ENCODE assay signal across 25 mouse cellular contexts in the genomic region with DNA sequence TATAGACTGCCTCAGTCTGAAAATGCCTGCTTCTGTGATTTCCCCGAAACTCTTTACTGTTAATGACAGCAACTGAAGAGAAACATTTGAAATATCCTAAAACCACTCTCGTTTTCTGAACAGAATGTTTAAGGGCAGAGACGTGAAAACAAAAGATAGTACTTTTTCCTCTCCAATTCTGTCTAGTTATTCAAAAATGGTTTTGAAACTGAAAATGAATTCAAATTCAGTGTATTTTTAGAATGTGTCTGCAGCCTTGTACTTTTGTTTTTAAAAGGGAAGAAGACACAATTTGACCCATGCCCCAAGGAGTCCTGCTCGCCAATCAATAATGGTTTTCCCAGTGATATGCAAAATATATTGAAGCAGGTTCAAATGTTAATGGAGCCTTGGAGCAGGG.
"Had no signal": no experiment of that assay in that cellular context is flagged by ENCODE, and none has a peak within 500 bp of the region (broad histone marks: within the 10 kb centered on the region; RNA-seq: fewer than 3 reads in every experiment).

No protein-coding gene starts in this region.

- H3K9ac ChIP-seq: embryonic facial prominence, embryonic 12.5 days; embryonic facial prominence, embryonic 13.5 days; embryonic facial prominence, embryonic 15.5 days; forebrain, embryonic 12.5 days; forebrain, embryonic 13.5 days; forebrain, embryonic 15.5 days; forebrain, postnatal 0 days had no signal

- H3K4me3 ChIP-seq: embryonic facial prominence, embryonic 10.5 days; embryonic facial prominence, embryonic 12.5 days; embryonic facial prominence, embryonic 13.5 days; embryonic facial prominence, embryonic 15.5 days; erythroblast, embryonic 14.5 days; forebrain, embryonic 10.5 days; forebrain, embryonic 12.5 days; forebrain, embryonic 13.5 days; forebrain, embryonic 15.5 days; gastrocnemius, adult 2 months; heart, adult 2 months; heart, embryonic 10.5 days had no signal

- H3K9me3 ChIP-seq: embryonic facial prominence, embryonic 10.5 days; embryonic facial prominence, embryonic 12.5 days; embryonic facial prominence, embryonic 13.5 days; embryonic facial prominence, embryonic 15.5 days; forebrain, embryonic 10.5 days; forebrain, embryonic 12.5 days; forebrain, embryonic 13.5 days; forebrain, embryonic 15.5 days; heart, embryonic 10.5 days had no signal

- DNase-seq: cerebellum, adult 9-10 months; cerebellum, adult 9-11 months; cerebellum, postnatal 10 days; cerebellum, postnatal 14 days; cerebellum, postnatal 25 days; cerebellum, postnatal 36 days; embryo, embryonic 11 days; forebrain, postnatal 0 days; gastrocnemius, adult 2 months; gastrocnemius, postnatal 10 days; gastrocnemius, postnatal 14 days; gastrocnemius, postnatal 25 days; gastrocnemius, postnatal 36 days; heart, adult 18-20 months; heart, adult 2 months had no signal

- H3K4me2 ChIP-seq: embryonic facial prominence, embryonic 12.5 days; embryonic facial prominence, embryonic 13.5 days; embryonic facial prominence, embryonic 15.5 days; forebrain, embryonic 12.5 days; forebrain, embryonic 13.5 days; forebrain, embryonic 15.5 days had no signal

- H3K27ac ChIP-seq: embryonic facial prominence, embryonic 10.5 days; embryonic facial prominence, embryonic 12.5 days; embryonic facial prominence, embryonic 13.5 days; embryonic facial prominence, embryonic 15.5 days; forebrain, embryonic 10.5 days; forebrain, embryonic 12.5 days; forebrain, embryonic 13.5 days; forebrain, embryonic 15.5 days; gastrocnemius, adult 2 months; heart, adult 2 months; heart, embryonic 10.5 days had no signal

- H3K27me3 ChIP-seq: embryonic facial prominence, embryonic 12.5 days; embryonic facial prominence, embryonic 13.5 days; embryonic facial prominence, embryonic 15.5 days; forebrain, embryonic 12.5 days; forebrain, embryonic 13.5 days; forebrain, embryonic 15.5 days had no signal

- H3K36me3 ChIP-seq: embryonic facial prominence, embryonic 10.5 days; embryonic facial prominence, embryonic 12.5 days; embryonic facial prominence, embryonic 13.5 days; embryonic facial prominence, embryonic 15.5 days; forebrain, embryonic 10.5 days; forebrain, embryonic 12.5 days; forebrain, embryonic 15.5 days; heart, embryonic 10.5 days had no signal

- H3K4me1 ChIP-seq: embryonic facial prominence, embryonic 10.5 days; embryonic facial prominence, embryonic 12.5 days; embryonic facial prominence, embryonic 13.5 days; embryonic facial prominence, embryonic 15.5 days; forebrain, embryonic 10.5 days; forebrain, embryonic 12.5 days; forebrain, embryonic 13.5 days; forebrain, embryonic 15.5 days; heart, embryonic 10.5 days had no signal
